Mouse (Mus musculus): Measurements from ENCODE around the gene Cpt1c. TPM values are rescaled to one million over a fixed set of nuclear protein-coding genes. Genes with fewer than 3 reads are reported as not detected.

The Cpt1c gene
- polyA plus RNA-seq, 1 experiment, result 7.6 TPM

DNA sequence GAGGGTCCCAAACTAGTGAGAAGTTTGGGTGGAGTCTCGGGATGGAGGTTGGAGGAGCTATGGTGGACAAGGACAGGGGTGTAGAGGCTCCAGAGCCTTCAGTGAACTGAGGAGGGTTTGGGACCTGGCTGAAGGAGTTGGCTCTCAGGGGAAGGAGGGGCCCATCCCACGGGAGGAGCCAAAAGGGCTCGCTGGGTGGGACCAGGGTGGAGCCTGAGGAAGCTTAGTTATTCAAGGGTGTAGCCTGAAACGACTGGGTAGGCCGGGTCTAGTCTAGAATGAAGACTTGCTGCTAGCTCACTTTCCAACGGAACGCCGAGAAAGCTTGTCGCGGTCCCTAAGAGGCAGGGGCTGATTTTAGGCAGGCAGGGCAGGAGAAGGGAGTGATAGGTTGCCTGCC, 22.7 kb downstream of the Cpt1c start:
- WGBS, result 1% methylated on average over 10 of the region's 10 CpGs
- H3K27me3 ChIP-seq (ENCODE audit: control insufficient read depth, insufficient read depth, low read length), result no peaks in the 10 kb centered on the region
- peak overlapping the region; percentile 66 for H3K4me3 ChIP-seq (ENCODE audit: low read depth, low read length)
- H3K4me1 ChIP-seq (ENCODE audit: control insufficient read depth, insufficient read depth, insufficient read length, low read length), result no peaks in the 10 kb centered on the region
- peak overlapping the region; percentile 15; the same call in 1 of the 2 replicates for H3K27ac ChIP-seq (ENCODE audit: insufficient read depth, low read depth, low read length)
- no peak for TF ChIP-seq POLR2A (IDR thresholded peaks at IDR 0.05; ENCODE audit: low read depth, low read length)
- TF ChIP-seq CTCF (IDR thresholded peaks at IDR 0.05; ENCODE audit: extremely low read depth, insufficient read length, insufficient replicate concordance, low read depth, low read length), result no peak
- H3K36me3 ChIP-seq (ENCODE audit: control insufficient read depth, insufficient read depth, low read length), result no peaks in the 10 kb centered on the region

- Histone ChIP-seq H3K4me3 (ENCODE audit: low read depth, low read length) (no peak overlapping the region), H3K4me1 (ENCODE audit: control insufficient read depth, insufficient read depth, insufficient read length, low read length) (no peaks in the 10 kb centered on the region), H3K36me3 (ENCODE audit: control insufficient read depth, insufficient read depth, low read length) (no peaks in the 10 kb centered on the region), H3K27ac (ENCODE audit: insufficient read depth, low read depth, low read length) (no peak overlapping the region), H3K27me3 (ENCODE audit: control insufficient read depth, insufficient read depth, low read length) (no peaks in the 10 kb centered on the region)
- TF ChIP-seq POLR2A (IDR thresholded peaks at IDR 0.05; ENCODE audit: low read depth, low read length) (no peak), CTCF (IDR thresholded peaks at IDR 0.05; ENCODE audit: extremely low read depth, insufficient read length, insufficient replicate concordance, low read depth, low read length) (no peak)
- WGBS, result 50% methylated on average over 6 of the region's 6 CpGs
Measured at GRCm38 (mm10) chr7:44949922-44950321, 24.7 kb downstream of the Cpt1c start.

DNA sequence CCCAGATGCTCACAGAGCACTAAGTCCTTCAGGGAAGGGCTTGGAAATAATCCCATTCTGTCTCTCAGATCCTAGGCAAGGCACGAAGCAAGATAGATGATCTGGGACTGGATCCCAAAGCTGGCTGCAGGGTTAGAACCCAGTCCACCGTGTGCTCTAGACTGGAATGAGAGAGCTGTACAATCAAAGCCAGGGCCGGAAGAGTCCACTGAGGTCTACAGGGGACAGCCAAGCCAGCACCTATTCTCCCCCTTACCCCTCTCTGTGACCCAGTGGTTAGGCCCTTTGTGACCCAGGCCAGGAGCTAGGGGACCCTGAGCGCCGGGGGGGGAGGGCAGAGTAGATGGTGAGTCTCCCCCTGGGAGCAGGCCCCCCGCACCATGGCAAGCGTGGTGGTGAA, 31.7 kb downstream of the Cpt1c start, which contains the start of gene Tsks:
Tsks (plus strand) TSS at position 301 of the 400 bp plus-strand sequence.
- no peak for TF ChIP-seq POLR2A (IDR thresholded peaks at IDR 0.05; ENCODE audit: low read depth, low read length)
- no peak for TF ChIP-seq CTCF (IDR thresholded peaks at IDR 0.05; ENCODE audit: extremely low read depth, insufficient read length, insufficient replicate concordance, low read depth, low read length)
- Histone ChIP-seq H3K27ac (ENCODE audit: insufficient read depth, low read depth, low read length) (no peak within 1 kb of the TSS), H3K4me1 (ENCODE audit: control insufficient read depth, insufficient read depth, insufficient read length, low read length) (no peaks in the 10 kb centered on the region), H3K27me3 (ENCODE audit: control insufficient read depth, insufficient read depth, low read length) (no peaks in the 10 kb centered on the region), H3K36me3 (ENCODE audit: control insufficient read depth, insufficient read depth, low read length) (no peaks in the 10 kb centered on the region), H3K4me3 (ENCODE audit: low read depth, low read length) (no peak within 1 kb of the TSS)
- WGBS, result 81% methylated on average over 7 of the region's 7 CpGs

DNA sequence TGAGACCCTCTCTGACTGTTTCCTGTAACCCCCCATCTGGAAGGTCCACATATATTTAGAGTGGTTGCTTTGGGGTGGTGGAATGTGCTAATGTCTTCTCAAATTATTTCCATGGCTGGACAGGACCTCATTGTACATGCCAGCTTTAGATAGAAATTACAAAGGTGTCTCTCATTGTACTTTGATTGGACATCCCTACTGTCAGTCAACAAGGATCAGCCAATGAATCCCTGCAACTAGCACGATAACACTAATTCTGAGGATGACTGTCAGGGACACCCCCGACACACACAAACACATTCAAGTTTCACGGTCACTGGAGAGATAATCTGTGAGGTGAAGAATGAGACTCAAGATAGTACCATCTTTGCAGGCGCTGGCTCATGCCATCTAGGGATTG, 36.0 kb downstream of the Cpt1c start:
- H3K4me1 ChIP-seq (ENCODE audit: control insufficient read depth, insufficient read depth, insufficient read length, low read length), result no peaks in the 10 kb centered on the region
- H3K4me3 ChIP-seq (ENCODE audit: low read depth, low read length), result no peak overlapping the region
- WGBS, result 91% methylated on average over 4 of the region's 4 CpGs
- no peaks in the 10 kb centered on the region; the same call in 1 of the 2 replicates for H3K27me3 ChIP-seq (ENCODE audit: control insufficient read depth, insufficient read depth, low read length)
- no peaks in the 10 kb centered on the region for H3K36me3 ChIP-seq (ENCODE audit: control insufficient read depth, insufficient read depth, low read length)
- no peak for TF ChIP-seq POLR2A (IDR thresholded peaks at IDR 0.05; ENCODE audit: low read depth, low read length)
- TF ChIP-seq CTCF (IDR thresholded peaks at IDR 0.05; ENCODE audit: extremely low read depth, insufficient read length, insufficient replicate concordance, low read depth, low read length), result no peak
- no peak overlapping the region for H3K27ac ChIP-seq (ENCODE audit: insufficient read depth, low read depth, low read length)

DNA sequence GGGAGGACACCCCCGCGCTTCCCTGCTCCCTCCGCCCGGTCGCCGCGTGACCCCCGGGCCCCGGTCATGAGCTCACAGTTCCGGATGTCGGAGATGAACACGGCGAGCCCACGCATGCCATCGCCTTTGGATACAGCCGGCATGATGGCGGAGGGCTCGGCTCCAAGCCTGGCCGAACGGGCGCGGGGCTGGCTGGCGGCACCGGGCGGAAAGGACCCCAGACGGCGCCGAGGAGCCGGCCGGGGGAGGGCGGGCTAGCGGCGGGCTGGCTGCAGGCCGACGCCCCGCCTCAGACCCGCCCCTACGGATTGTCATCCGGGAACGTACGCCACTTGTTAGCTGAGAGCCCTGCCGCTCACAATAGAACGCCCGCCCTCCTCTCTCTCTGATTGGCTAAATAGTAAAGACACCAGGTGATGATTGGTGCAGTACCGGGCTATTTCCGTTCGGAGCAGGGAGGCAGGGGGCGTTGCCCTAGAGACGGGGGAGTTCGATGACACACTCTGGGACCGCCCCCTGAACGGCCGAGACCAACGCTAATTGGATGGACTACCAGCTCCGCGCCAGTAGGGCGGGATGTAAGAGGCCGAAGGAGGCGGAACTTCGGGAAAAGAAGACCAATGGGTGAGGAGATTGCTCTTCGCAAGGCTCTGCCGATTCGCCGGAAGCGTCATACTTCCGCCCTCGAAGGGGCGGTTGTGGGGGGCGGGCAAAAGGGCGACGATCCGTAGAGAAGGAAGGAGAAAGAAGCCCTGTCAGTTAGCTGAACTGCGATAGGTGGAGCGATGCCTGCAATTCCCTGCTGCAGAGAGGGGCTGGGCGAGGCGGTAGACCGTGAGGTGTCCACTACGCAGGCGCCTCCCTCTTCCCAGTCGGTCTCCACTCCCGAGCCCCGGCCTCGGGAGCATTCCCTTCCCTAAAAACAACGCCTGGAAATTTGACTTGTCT, 45.2 kb downstream of the Cpt1c start, which contains the start of gene Ap2a1:
Ap2a1 (minus strand) TSS at position 293 of the 948 bp plus-strand sequence.
- H3K27ac ChIP-seq (ENCODE audit: insufficient read depth, low read depth, low read length), result peak within 1 kb of the TSS; percentile 72
- TF ChIP-seq CTCF (IDR thresholded peaks at IDR 0.05; ENCODE audit: extremely low read depth, insufficient read length, insufficient replicate concordance, low read depth, low read length) (0 out of 2 replicates have a peak, but pooled peaks have one; percentile 7), POLR2A (IDR thresholded peaks at IDR 0.05; ENCODE audit: low read depth, low read length) (peak; percentile 88; the same call in 1 of the 2 replicates)
- under 1% methylated on average over 84 of the region's 84 CpGs for WGBS
- H3K4me1 ChIP-seq (ENCODE audit: control insufficient read depth, insufficient read depth, insufficient read length, low read length), result peaks cover 8% of the 10 kb centered on the region; the same call in 1 of the 2 replicates
- H3K4me3 ChIP-seq (ENCODE audit: low read depth, low read length), result peak within 1 kb of the TSS; percentile 92
- no peaks in the 10 kb centered on the region for H3K27me3 ChIP-seq (ENCODE audit: control insufficient read depth, insufficient read depth, low read length)
- peaks cover 3% of the 10 kb centered on the region; the same call in 1 of the 2 replicates for H3K36me3 ChIP-seq (ENCODE audit: control insufficient read depth, insufficient read depth, low read length)

DNA sequence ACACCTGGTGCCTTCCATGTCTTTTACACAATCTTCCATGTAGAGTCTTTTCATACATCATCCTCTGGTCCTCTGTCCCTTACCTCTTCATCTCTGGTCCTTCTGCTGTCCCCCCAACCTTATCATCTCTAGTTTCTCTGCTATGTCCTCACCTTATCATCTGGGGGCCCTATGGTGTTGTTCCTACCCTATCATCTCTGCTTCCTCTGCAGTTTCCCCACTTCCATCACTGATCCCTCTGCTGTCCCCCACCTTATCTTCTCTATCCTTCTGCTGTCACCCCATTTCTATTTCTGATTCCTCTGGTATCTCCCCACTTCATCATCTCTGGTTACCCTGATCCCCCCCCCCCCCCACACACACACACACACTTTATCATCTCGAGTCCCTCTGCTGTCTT, 46.1 kb downstream of the Cpt1c start:
- Histone ChIP-seq H3K4me3 (ENCODE audit: low read depth, low read length) (peak overlapping the region; percentile 92), H3K27ac (ENCODE audit: insufficient read depth, low read depth, low read length) (no peak overlapping the region), H3K4me1 (ENCODE audit: control insufficient read depth, insufficient read depth, insufficient read length, low read length) (peaks cover 8% of the 10 kb centered on the region; the same call in 1 of the 2 replicates), H3K36me3 (ENCODE audit: control insufficient read depth, insufficient read depth, low read length) (peaks cover 9% of the 10 kb centered on the region), H3K27me3 (ENCODE audit: control insufficient read depth, insufficient read depth, low read length) (no peaks in the 10 kb centered on the region)
- WGBS, result 0% methylated on average over 1 of the region's 1 CpGs
- TF ChIP-seq CTCF (IDR thresholded peaks at IDR 0.05; ENCODE audit: extremely low read depth, insufficient read length, insufficient replicate concordance, low read depth, low read length) (no peak), POLR2A (IDR thresholded peaks at IDR 0.05; ENCODE audit: low read depth, low read length) (no peak)

DNA sequence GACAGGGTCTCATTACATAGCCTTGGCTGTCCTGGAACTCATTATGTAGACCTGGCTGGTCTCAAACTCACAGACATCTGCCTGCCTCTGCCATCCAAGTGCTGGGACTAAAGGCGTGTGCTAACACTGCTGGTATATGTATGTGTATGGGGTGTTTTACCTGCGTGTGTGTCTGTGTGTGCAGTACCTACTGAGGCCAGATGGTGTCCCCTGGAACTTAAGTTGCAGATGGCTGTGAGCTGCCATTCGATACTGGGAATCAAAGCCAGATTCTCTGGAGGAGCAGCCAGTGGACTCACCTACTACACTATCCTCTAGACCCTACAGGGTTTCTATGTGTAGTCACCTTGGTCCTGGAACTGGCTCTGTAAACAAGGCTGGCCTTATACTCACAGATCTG, 49.2 kb downstream of the Cpt1c start:
- peaks cover 18% of the 10 kb centered on the region for H3K36me3 ChIP-seq (ENCODE audit: control insufficient read depth, insufficient read depth, low read length)
- no peak overlapping the region for H3K4me3 ChIP-seq (ENCODE audit: low read depth, low read length)
- H3K27ac ChIP-seq (ENCODE audit: insufficient read depth, low read depth, low read length), result no peak overlapping the region
- peaks cover 8% of the 10 kb centered on the region; the same call in 1 of the 2 replicates for H3K4me1 ChIP-seq (ENCODE audit: control insufficient read depth, insufficient read depth, insufficient read length, low read length)
- 72% methylated on average over 3 of the region's 3 CpGs for WGBS
- no peak for TF ChIP-seq POLR2A (IDR thresholded peaks at IDR 0.05; ENCODE audit: low read depth, low read length)
- peak; percentile 35; the same call in 1 of the 2 replicates for TF ChIP-seq CTCF (IDR thresholded peaks at IDR 0.05; ENCODE audit: extremely low read depth, insufficient read length, insufficient replicate concordance, low read depth, low read length)
- H3K27me3 ChIP-seq (ENCODE audit: control insufficient read depth, insufficient read depth, low read length), result no peaks in the 10 kb centered on the region
